Mouse (Mus musculus): ENCODE results near the gene March4. TPM values are rescaled to one million over a fixed set of nuclear protein-coding genes. Genes with fewer than 3 reads are reported as not detected.

Gene March4
- total and polyA plus RNA-seq, 2 experiments from 2014 or later = 8.0 to 36.4 TPM

DNA sequence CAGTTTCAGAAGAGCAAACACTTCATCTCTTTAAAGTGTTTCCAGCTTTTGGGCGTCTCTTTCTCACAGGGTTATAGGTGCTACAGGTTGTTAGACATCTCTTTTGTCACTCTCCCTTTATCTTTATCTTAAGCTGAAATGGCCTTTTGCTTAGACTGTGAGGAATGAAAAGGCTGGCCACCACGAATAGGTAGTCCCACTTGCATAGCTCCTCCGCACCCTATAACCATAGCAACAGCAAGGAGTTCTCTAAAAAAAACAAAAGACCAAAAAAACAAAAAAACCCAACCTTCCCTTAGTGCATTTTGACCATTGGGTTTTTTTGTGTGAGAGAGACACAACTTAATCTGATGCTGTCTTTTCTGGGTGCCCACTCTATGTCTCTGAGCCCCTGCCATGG lies 102.2 kb downstream of the March4 start:
- no peak overlapping the region for H3K4me3 ChIP-seq (ENCODE audit: low read depth, low read length)
- H3K27me3 ChIP-seq (ENCODE audit: insufficient read depth, low read length) = no peaks in the 10 kb centered on the region
- no peak overlapping the region for H3K27ac ChIP-seq (ENCODE audit: low read depth, low read length)
- no peak overlapping the region for H3K4me2 ChIP-seq (ENCODE audit: low read depth, low read length, poor library complexity, severe bottlenecking)
- DNase-seq (ENCODE audit: low spot score) (no peak), ATAC-seq (ENCODE audit: low FRiP score) (no peak)
- no peaks in the 10 kb centered on the region for H3K9me3 ChIP-seq (ENCODE audit: low read length)
- no peaks in the 10 kb centered on the region for H3K4me1 ChIP-seq (ENCODE audit: insufficient read depth, low read length)
- WGBS = 42% methylated on average over 3 of the region's 3 CpGs
- no peak for TF ChIP-seq CTCF (IDR thresholded peaks at IDR 0.05)
- no peak overlapping the region for H3K9ac ChIP-seq (replicated peaks; ENCODE audit: low read length, poor library complexity, severe bottlenecking)
- peaks cover 5% of the 10 kb centered on the region; the same call in 1 of the 2 replicates for H3K36me3 ChIP-seq (ENCODE audit: insufficient read depth, low read length)

DNA sequence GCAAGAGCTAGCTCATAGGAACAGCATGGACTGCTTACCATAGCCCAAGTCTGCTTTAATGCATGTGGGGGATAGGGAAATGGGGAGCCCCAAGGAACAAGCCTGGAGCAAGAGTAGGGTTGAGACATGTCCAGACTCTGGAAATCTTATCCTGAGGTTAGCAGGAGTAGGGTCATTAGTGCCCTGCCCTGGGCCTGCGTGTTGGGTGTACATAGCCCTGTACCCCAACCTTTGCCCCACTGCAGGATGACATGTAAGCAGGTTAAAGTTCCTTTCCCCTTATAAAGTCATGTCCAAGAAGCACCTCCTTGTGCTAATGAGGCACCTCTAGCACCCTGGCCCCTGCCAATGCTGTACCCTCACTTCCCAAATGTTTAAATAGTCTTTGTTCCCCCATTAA lies 104.2 kb downstream of the March4 start:
- Histone ChIP-seq H3K27ac (ENCODE audit: low read depth, low read length) (no peak overlapping the region), H3K27me3 (ENCODE audit: insufficient read depth, low read length) (no peaks in the 10 kb centered on the region), H3K9me3 (ENCODE audit: low read length) (no peaks in the 10 kb centered on the region), H3K36me3 (ENCODE audit: insufficient read depth, low read length) (peaks cover 10% of the 10 kb centered on the region; the same call in 1 of the 2 replicates), H3K4me2 (ENCODE audit: low read depth, low read length, poor library complexity, severe bottlenecking) (no peak overlapping the region), H3K9ac (replicated peaks; ENCODE audit: low read length, poor library complexity, severe bottlenecking) (no peak overlapping the region), H3K4me1 (ENCODE audit: insufficient read depth, low read length) (no peaks in the 10 kb centered on the region), H3K4me3 (ENCODE audit: low read depth, low read length) (no peak overlapping the region)
- no peak for TF ChIP-seq CTCF (IDR thresholded peaks at IDR 0.05)
- WGBS = 81% methylated on average over 1 of the region's 1 CpGs
- DNase-seq (ENCODE audit: low spot score) (no peak), ATAC-seq (ENCODE audit: low FRiP score) (no peak)

DNA sequence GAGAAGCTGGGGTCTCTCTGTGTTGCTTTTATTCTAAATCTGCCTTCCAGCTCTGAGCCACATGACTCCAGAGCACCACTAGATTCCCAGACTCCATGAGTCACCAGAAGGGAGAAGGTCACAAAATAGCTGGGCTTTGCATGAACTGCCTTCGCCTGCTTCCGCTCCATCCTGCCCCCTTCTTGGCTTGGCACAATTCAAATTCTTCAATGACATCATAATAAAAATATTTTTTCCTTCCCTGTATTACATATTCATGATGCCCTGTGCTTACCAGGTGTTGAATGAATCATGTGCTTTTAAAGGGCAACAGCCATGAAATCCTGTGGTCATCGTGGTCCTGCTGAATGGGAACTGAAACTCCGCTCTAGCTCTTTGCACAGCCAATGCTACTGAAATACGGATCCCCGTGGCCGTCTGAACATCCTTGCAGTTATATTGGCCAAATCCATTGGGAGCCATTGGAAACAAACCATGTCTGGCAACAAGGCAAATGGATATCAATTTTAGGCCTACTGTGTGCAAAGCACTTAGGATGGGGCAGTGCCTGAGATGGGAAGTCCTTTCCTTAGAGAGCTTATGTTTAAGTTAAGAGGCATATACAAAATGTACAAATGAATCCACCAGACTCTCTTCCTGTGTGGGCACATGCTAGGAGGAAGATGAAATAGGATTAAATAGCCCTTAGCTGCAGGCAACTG lies 107.5 kb downstream of the March4 start:
- DNase-seq (ENCODE audit: low spot score) (no peak), ATAC-seq (ENCODE audit: low FRiP score) (no peak)
- TF ChIP-seq CTCF (IDR thresholded peaks at IDR 0.05) = no peak
- no peak overlapping the region for H3K9ac ChIP-seq (replicated peaks; ENCODE audit: low read length, poor library complexity, severe bottlenecking)
- no peaks in the 10 kb centered on the region for H3K4me1 ChIP-seq (ENCODE audit: insufficient read depth, low read length)
- H3K27ac ChIP-seq (ENCODE audit: low read depth, low read length) = no peak overlapping the region
- H3K27me3 ChIP-seq (ENCODE audit: insufficient read depth, low read length) = no peaks in the 10 kb centered on the region
- H3K36me3 ChIP-seq (ENCODE audit: insufficient read depth, low read length) = peaks cover 11% of the 10 kb centered on the region; the same call in 1 of the 2 replicates
- H3K4me3 ChIP-seq (ENCODE audit: low read depth, low read length) = no peak overlapping the region
- WGBS = 88% methylated on average over 7 of the region's 7 CpGs
- no peaks in the 10 kb centered on the region for H3K9me3 ChIP-seq (ENCODE audit: low read length)
- no peak overlapping the region for H3K4me2 ChIP-seq (ENCODE audit: low read depth, low read length, poor library complexity, severe bottlenecking)

DNA sequence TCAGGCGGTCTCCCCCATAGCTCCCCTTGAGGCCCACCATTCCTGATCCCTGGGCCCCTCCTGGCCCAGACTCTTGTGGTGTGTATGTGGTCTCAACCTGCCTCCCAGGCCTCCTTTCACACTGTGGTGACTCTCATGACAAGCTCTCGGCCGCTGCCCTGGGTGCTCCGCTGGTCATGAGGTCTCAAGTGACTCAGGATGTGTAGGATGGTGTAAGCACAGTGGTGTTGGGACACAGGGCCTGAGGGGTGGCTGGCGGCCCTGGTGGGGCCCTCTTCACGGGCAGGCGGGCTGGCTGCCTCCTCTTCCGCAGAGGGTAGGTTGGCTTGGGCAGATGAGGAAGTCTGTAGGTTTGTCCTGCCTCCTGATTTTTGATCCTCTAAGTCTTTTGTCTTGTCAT lies 108.2 kb downstream of the March4 start:
- no peak overlapping the region for H3K27ac ChIP-seq (ENCODE audit: low read depth, low read length)
- WGBS = 88% methylated on average over 8 of the region's 8 CpGs
- no peak overlapping the region for H3K4me2 ChIP-seq (ENCODE audit: low read depth, low read length, poor library complexity, severe bottlenecking)
- peaks cover 11% of the 10 kb centered on the region; the same call in 1 of the 2 replicates for H3K36me3 ChIP-seq (ENCODE audit: insufficient read depth, low read length)
- no peak overlapping the region for H3K9ac ChIP-seq (replicated peaks; ENCODE audit: low read length, poor library complexity, severe bottlenecking)
- no peak overlapping the region for H3K4me3 ChIP-seq (ENCODE audit: low read depth, low read length)
- TF ChIP-seq CTCF (IDR thresholded peaks at IDR 0.05) = no peak
- no peak for ATAC-seq (ENCODE audit: low FRiP score)
- H3K4me1 ChIP-seq (ENCODE audit: insufficient read depth, low read length) = no peaks in the 10 kb centered on the region
- no peaks in the 10 kb centered on the region for H3K27me3 ChIP-seq (ENCODE audit: insufficient read depth, low read length)
- H3K9me3 ChIP-seq (ENCODE audit: low read length) = no peaks in the 10 kb centered on the region
- no peak for DNase-seq (ENCODE audit: low spot score)

DNA sequence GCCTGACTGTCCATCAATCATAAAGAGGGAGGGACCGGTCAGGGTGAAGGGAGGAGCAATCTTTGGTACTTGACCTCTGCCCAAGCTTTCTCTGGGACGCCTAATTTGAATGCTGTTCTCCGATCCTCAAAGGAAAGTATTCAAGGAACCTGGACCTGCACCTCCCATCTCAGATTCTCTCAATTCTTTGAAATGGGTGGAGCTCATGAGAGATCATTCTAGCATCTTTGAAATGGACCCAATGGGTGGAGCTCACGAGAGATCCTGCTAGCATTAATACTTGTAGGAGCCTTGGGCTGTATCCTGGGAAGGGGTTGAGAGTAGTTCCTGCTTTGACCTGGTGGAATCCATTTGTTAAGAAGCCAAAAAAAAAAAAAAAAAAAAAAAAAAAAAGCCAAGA lies 110.3 kb downstream of the March4 start:
- ATAC-seq (ENCODE audit: low FRiP score) (no peak), DNase-seq (ENCODE audit: low spot score) (no peak)
- Histone ChIP-seq H3K9ac (replicated peaks; ENCODE audit: low read length, poor library complexity, severe bottlenecking) (no peak overlapping the region), H3K36me3 (ENCODE audit: insufficient read depth, low read length) (peaks cover 11% of the 10 kb centered on the region; the same call in 1 of the 2 replicates), H3K9me3 (ENCODE audit: low read length) (no peaks in the 10 kb centered on the region), H3K27me3 (ENCODE audit: insufficient read depth, low read length) (no peaks in the 10 kb centered on the region), H3K4me3 (ENCODE audit: low read depth, low read length) (no peak overlapping the region), H3K4me1 (ENCODE audit: insufficient read depth, low read length) (no peaks in the 10 kb centered on the region), H3K27ac (ENCODE audit: low read depth, low read length) (no peak overlapping the region), H3K4me2 (ENCODE audit: low read depth, low read length, poor library complexity, severe bottlenecking) (no peak overlapping the region)
- 92% methylated on average over 4 of the region's 4 CpGs for WGBS
- no peak for TF ChIP-seq CTCF (IDR thresholded peaks at IDR 0.05)

DNA sequence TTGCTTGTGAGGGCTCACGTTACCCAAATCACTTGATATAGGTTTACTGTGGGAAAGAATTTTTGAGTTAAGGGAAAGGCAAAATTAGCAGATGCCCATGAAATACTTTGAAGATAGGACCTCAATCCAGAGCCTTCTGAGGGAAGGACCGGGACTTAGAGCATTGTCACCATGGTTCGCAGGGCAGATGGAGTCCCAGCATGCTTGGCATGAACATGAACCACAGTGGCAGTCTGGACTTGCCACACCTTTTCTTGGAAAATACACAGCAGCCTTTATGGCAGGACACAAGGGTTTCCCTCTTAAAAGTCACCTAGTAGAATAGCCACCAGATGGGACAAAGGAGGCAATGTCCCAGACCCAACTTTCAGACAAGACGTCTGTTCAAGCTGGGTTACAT lies 114.6 kb downstream of the March4 start:
- Histone ChIP-seq H3K27me3 (ENCODE audit: insufficient read depth, low read length) (no peaks in the 10 kb centered on the region), H3K4me3 (ENCODE audit: low read depth, low read length) (no peak overlapping the region), H3K4me2 (ENCODE audit: low read depth, low read length, poor library complexity, severe bottlenecking) (no peak overlapping the region), H3K27ac (ENCODE audit: low read depth, low read length) (no peak overlapping the region), H3K9me3 (ENCODE audit: low read length) (no peaks in the 10 kb centered on the region), H3K9ac (replicated peaks; ENCODE audit: low read length, poor library complexity, severe bottlenecking) (no peak overlapping the region), H3K4me1 (ENCODE audit: insufficient read depth, low read length) (no peaks in the 10 kb centered on the region), H3K36me3 (ENCODE audit: insufficient read depth, low read length) (no peaks in the 10 kb centered on the region)
- 95% methylated on average over 4 of the region's 4 CpGs for WGBS
- no peak for TF ChIP-seq CTCF (IDR thresholded peaks at IDR 0.05)
- DNase-seq (ENCODE audit: low spot score) (peak; percentile 20), ATAC-seq (ENCODE audit: low FRiP score) (no peak)
